Mouse (Mus musculus): ENCODE measurements around the gene Tk1.

GRCm38 (mm10) chr11:117843434-117843833 lies 17.5 kb upstream of the Tk1 start:
- TF ChIP-seq CTCF (conservative IDR thresholded peaks at IDR 0.05; ENCODE audit: low read length) (no peak), POU5F1 (IDR thresholded peaks at IDR 0.05; ENCODE audit: borderline replicate concordance, low read length) (no peak), NANOG (IDR thresholded peaks at IDR 0.05; ENCODE audit: borderline replicate concordance, low read length) (no peak)
